Mouse (Mus musculus) frontal cortex, postnatal 25 days (tissue): ENCODE measurements at regions not wholly inside any gene's neighbourhood (a gene's known extent, or its start where the extent isn't known, plus 50 kb on each side); places are given as distances from the start of the nearest gene placed in this dataset.

Experiments used
- DNase-seq, 2 experiments: peaks; one replicate each; pipeline ENCODE4 v3.0.0; 2022; ENCODE audit warnings: low spot score in 2 of 2

- DNase-seq: no peak
Measured at GRCm38 (mm10) chr2:72753788-72754713, 226.2 kb downstream of the Sp3 start.

GRCm38 (mm10) chr2:72763454-72763853 lies 216.8 kb downstream of the Sp3 start:
- no peak for DNase-seq

GRCm38 (mm10) chr2:72769030-72769630 lies 211.1 kb downstream of the Sp3 start:
- no peak for DNase-seq

- DNase-seq: no peak
Measured at GRCm38 (mm10) chr2:72773401-72773800, 206.8 kb downstream of the Sp3 start.

- DNase-seq: no peak
Measured at GRCm38 (mm10) chr2:72777330-72777729, 202.9 kb downstream of the Sp3 start.

- no peak for DNase-seq
Measured at GRCm38 (mm10) chr2:72777806-72778510, 202.3 kb downstream of the Sp3 start.

- no peak for DNase-seq
Measured at GRCm38 (mm10) chr2:72779268-72780163, 200.7 kb downstream of the Sp3 start.

GRCm38 (mm10) chr2:72781369-72782275 lies 198.6 kb downstream of the Sp3 start:
- DNase-seq: peak in 1 of 2 experiments; percentile 11

- DNase-seq: no peak
Measured at GRCm38 (mm10) chr2:72782355-72782754, 197.9 kb downstream of the Sp3 start.

GRCm38 (mm10) chr2:72785365-72786043 lies 194.7 kb downstream of the Sp3 start:
- DNase-seq: no peak

GRCm38 (mm10) chr2:72786044-72786737 lies 194.1 kb downstream of the Sp3 start:
- DNase-seq: no peak

- no peak for DNase-seq
Measured at GRCm38 (mm10) chr2:72787616-72788015, 192.6 kb downstream of the Sp3 start.

- no peak for DNase-seq
Measured at GRCm38 (mm10) chr2:72791496-72791895, 188.8 kb downstream of the Sp3 start.

- no peak for DNase-seq
Measured at GRCm38 (mm10) chr2:72793424-72793823, 186.8 kb downstream of the Sp3 start.

- no peak for DNase-seq
Measured at GRCm38 (mm10) chr2:72794501-72794900, 185.7 kb downstream of the Sp3 start.

GRCm38 (mm10) chr2:72797002-72797718 lies 183.1 kb downstream of the Sp3 start:
- DNase-seq: no peak

GRCm38 (mm10) chr2:72800696-72801095 lies 179.6 kb downstream of the Sp3 start:
- DNase-seq: no peak

GRCm38 (mm10) chr2:72813282-72813974 lies 166.8 kb downstream of the Sp3 start:
- DNase-seq: no peak
